Mouse (Mus musculus): ENCODE measurements around the gene Tmem233. TPM values are rescaled to one million over a fixed set of nuclear protein-coding genes. Genes with fewer than 3 reads are reported as not detected.

The Tmem233 gene
- total and polyA plus RNA-seq, 3 experiments, result 6.0 TPM; not detected in 2

DNA sequence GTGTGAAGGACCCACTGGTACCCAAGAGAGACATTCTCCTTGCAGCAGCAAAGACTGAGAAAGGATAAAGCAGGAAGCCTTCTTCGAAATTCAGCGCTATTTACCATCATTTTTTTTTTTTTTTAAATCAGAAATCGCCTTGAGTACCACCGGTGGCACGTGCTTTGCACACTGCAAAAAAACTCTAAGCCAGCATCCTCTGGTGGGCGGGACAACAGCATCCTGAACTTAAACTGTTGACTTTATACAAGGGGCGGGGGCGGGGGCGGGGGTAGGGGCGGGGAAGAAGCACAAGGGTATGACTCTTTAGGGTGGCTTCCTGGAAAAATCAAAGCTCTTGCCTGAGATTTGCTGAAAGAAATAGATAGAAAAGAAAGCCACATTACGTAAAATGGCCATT lies 43.3 kb downstream of the Tmem233 start:
- Histone ChIP-seq H3K27ac (ENCODE audit: control insufficient read depth, low read depth, low read length) (no peak overlapping the region), H3K4me3 (ENCODE audit: control insufficient read depth in 1 of 2, insufficient read depth in 1 of 2, low read depth in 2 of 2, low read length in 2 of 2) (no peak overlapping the region), H3K4me1 (ENCODE audit: control insufficient read depth in 1 of 2, insufficient read depth in 2 of 2, low read length in 2 of 2) (no peaks in the 10 kb centered on the region), H3K27me3 (ENCODE audit: control insufficient read depth in 1 of 2, insufficient read depth in 2 of 2, low read length in 2 of 2) (no peaks in the 10 kb centered on the region; a peak in 1 of 4 replicates), H3K9me3 (replicated peaks; ENCODE audit: insufficient read depth, low read length) (no peaks in the 10 kb centered on the region), H3K9ac (ENCODE audit: control insufficient read depth, low read depth, low read length, poor library complexity, severe bottlenecking) (no peak overlapping the region), H3K36me3 (ENCODE audit: control insufficient read depth in 1 of 2, insufficient read depth in 2 of 2, low read length in 2 of 2) (no peaks in the 10 kb centered on the region), H3K79me2 (ENCODE audit: control insufficient read depth, insufficient read depth, low read length, poor library complexity) (no peaks in the 10 kb centered on the region)
- DNase-seq (ENCODE audit: low read depth, low spot score), result no peak
- TF ChIP-seq MYC (IDR thresholded peaks at IDR 0.05; ENCODE audit: low read depth, low read length) (no peak), MEF2A (IDR thresholded peaks at IDR 0.05; ENCODE audit: extremely low read depth, insufficient replicate concordance, low read depth, low read length, poor library complexity, severe bottlenecking) (no peak), USF2 (IDR thresholded peaks at IDR 0.05; ENCODE audit: borderline replicate concordance in 1 of 2, insufficient read depth in 1 of 2, low read depth in 1 of 2, low read length in 2 of 2) (no peak), TBP (IDR thresholded peaks at IDR 0.05; ENCODE audit: low read depth, low read length) (no peak)

DNA sequence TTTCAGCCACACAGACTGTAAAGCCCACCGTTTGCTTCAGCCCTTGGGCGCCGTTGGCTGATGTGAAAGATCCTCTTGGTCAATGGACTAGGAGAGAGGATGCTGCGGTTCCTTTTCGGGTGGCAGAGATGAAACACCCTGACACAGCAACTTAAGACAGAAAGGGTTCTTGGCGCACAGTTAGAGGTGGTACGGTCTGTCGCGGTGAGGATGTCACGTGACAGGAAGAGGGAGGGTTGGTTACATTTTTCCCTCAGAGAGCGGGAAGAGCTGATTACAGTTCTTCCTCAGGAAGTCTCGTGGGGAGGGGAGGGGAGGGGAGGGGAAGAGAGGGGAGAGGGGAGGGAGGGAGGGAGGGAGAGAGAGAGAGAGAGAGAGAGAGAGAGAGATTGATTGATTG lies 45.3 kb downstream of the Tmem233 start:
- Histone ChIP-seq H3K27ac (ENCODE audit: control insufficient read depth, low read depth, low read length) (no peak overlapping the region), H3K9me3 (replicated peaks; ENCODE audit: insufficient read depth, low read length) (no peaks in the 10 kb centered on the region), H3K9ac (ENCODE audit: control insufficient read depth, low read depth, low read length, poor library complexity, severe bottlenecking) (no peak overlapping the region), H3K4me1 (ENCODE audit: control insufficient read depth in 1 of 2, insufficient read depth in 2 of 2, low read length in 2 of 2) (no peaks in the 10 kb centered on the region), H3K4me3 (ENCODE audit: control insufficient read depth in 1 of 2, insufficient read depth in 1 of 2, low read depth in 2 of 2, low read length in 2 of 2) (no peak overlapping the region), H3K36me3 (ENCODE audit: control insufficient read depth in 1 of 2, insufficient read depth in 2 of 2, low read length in 2 of 2) (no peaks in the 10 kb centered on the region), H3K27me3 (ENCODE audit: control insufficient read depth in 1 of 2, insufficient read depth in 2 of 2, low read length in 2 of 2) (no peaks in the 10 kb centered on the region), H3K79me2 (ENCODE audit: control insufficient read depth, insufficient read depth, low read length, poor library complexity) (no peaks in the 10 kb centered on the region)
- TF ChIP-seq USF1 (IDR thresholded peaks at IDR 0.05; ENCODE audit: low read depth, low read length) (peak; percentile 66; the same call in 1 of the 2 replicates), CHD1 (IDR thresholded peaks at IDR 0.05; ENCODE audit: low read depth, low read length) (no peak)
- DNase-seq (ENCODE audit: low read depth, low spot score), result peak; percentile 11

DNA sequence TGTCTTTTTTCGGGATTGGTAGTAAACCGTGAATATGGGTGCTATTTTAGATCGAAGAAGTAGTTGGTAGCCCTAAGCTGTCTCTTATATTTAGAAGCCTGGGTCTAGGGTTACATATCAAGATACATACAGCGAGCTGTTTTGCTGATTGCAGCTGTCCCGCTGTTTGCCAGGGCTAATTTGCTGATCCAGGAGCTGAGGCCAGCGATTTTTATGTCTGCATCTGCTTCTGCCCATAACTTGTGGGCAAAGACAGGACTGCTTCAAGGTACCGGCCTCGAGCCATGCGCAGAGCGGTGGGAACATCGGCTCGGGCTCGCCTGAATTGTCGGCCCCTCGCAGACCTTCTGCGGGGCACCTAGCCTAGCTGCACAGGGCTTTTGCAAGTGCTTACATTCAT lies 46.6 kb downstream of the Tmem233 start:
- Histone ChIP-seq H3K9ac (ENCODE audit: control insufficient read depth, low read depth, low read length, poor library complexity, severe bottlenecking) (no peak overlapping the region), H3K27me3 (ENCODE audit: control insufficient read depth in 1 of 2, insufficient read depth in 2 of 2, low read length in 2 of 2) (no peaks in the 10 kb centered on the region)

More for the DNA sequence above, 46.6 kb downstream of the Tmem233 start:
- Histone ChIP-seq H3K79me2 (ENCODE audit: control insufficient read depth, insufficient read depth, low read length, poor library complexity) (no peaks in the 10 kb centered on the region), H3K4me1 (ENCODE audit: control insufficient read depth in 1 of 2, insufficient read depth in 2 of 2, low read length in 2 of 2) (peaks cover 2 to 4% of the 10 kb centered on the region in 2 experiments; a peak in 3 of 4 replicates), H3K27ac (ENCODE audit: control insufficient read depth, low read depth, low read length) (no peak overlapping the region), H3K9me3 (replicated peaks; ENCODE audit: insufficient read depth, low read length) (no peaks in the 10 kb centered on the region), H3K36me3 (ENCODE audit: control insufficient read depth in 1 of 2, insufficient read depth in 2 of 2, low read length in 2 of 2) (peaks cover 0 to 3% of the 10 kb centered on the region in 2 experiments; a peak in 2 of 4 replicates), H3K4me3 (ENCODE audit: control insufficient read depth in 1 of 2, insufficient read depth in 1 of 2, low read depth in 2 of 2, low read length in 2 of 2) (no peak overlapping the region)
- no peak for DNase-seq (ENCODE audit: low read depth, low spot score)
- no peak for TF ChIP-seq ZNF384 (IDR thresholded peaks at IDR 0.05; ENCODE audit: low read depth, low read length)
- no peak for TF ChIP-seq GATA1 (IDR thresholded peaks at IDR 0.05; ENCODE audit: low read depth, low read length)
- no peak for TF ChIP-seq RCOR1 (IDR thresholded peaks at IDR 0.05; ENCODE audit: low read depth, low read length)
- no peak for TF ChIP-seq POLR2AphosphoS2 (IDR thresholded peaks at IDR 0.05; ENCODE audit: low read length)
- no peak for TF ChIP-seq SIN3A (IDR thresholded peaks at IDR 0.05; ENCODE audit: low read length)
- no peak for TF ChIP-seq USF1 (IDR thresholded peaks at IDR 0.05; ENCODE audit: low read depth, low read length)
- TF ChIP-seq CHD1 (IDR thresholded peaks at IDR 0.05; ENCODE audit: low read depth, low read length), result no peak
- no peak for TF ChIP-seq TAL1 (IDR thresholded peaks at IDR 0.05; ENCODE audit: low read length)
- TF ChIP-seq CHD2 (IDR thresholded peaks at IDR 0.05; ENCODE audit: low read length), result no peak
- TF ChIP-seq MAZ (IDR thresholded peaks at IDR 0.05; ENCODE audit: low read depth, low read length), result no peak
- TF ChIP-seq HCFC1 (IDR thresholded peaks at IDR 0.05; ENCODE audit: low read depth, low read length), result no peak
- TF ChIP-seq MEF2A (IDR thresholded peaks at IDR 0.05; ENCODE audit: extremely low read depth, insufficient replicate concordance, low read depth, low read length, poor library complexity, severe bottlenecking), result no peak
- no peak for TF ChIP-seq ZKSCAN1 (IDR thresholded peaks at IDR 0.05; ENCODE audit: low read depth, low read length)
- TF ChIP-seq RAD21 (IDR thresholded peaks at IDR 0.05; ENCODE audit: low read depth, low read length), result no peak
- TF ChIP-seq ETS1 (IDR thresholded peaks at IDR 0.05; ENCODE audit: low read depth, low read length), result no peak
- TF ChIP-seq MYB (IDR thresholded peaks at IDR 0.05; ENCODE audit: low read depth, low read length), result no peak
- TF ChIP-seq CTCF (IDR thresholded peaks at IDR 0.05 in 2 of 3, conservative IDR thresholded peaks at IDR 0.05 in 1 of 3; ENCODE audit: control insufficient read depth in 1 of 3, insufficient read depth in 1 of 3, low read depth in 2 of 3, low read length in 3 of 3, poor library complexity in 1 of 3, severe bottlenecking in 1 of 3), result no peak
- TF ChIP-seq NRF1 (IDR thresholded peaks at IDR 0.05; ENCODE audit: insufficient read depth, low read depth, low read length, poor library complexity, severe bottlenecking), result no peak
- no peak for TF ChIP-seq SMC3 (IDR thresholded peaks at IDR 0.05; ENCODE audit: low read depth, low read length)
- no peak for TF ChIP-seq MYC (IDR thresholded peaks at IDR 0.05; ENCODE audit: low read depth, low read length)
